Mouse (Mus musculus) retina, embryonic 14.5 days (tissue): Measurements from ENCODE around the gene Olfr541.
"Not testable (repeated sequence)": the region's sequence is repeated elsewhere in the genome, so short reads cannot be mapped to it uniquely, and the experiment has no call there.

ENCODE experiments used
- DNase-seq: peaks from one replicate; pipeline ENCODE4 v3.0.0-alpha.2; 2015; ENCODE audit warnings: low spot score

Gene Olfr541

DNA sequence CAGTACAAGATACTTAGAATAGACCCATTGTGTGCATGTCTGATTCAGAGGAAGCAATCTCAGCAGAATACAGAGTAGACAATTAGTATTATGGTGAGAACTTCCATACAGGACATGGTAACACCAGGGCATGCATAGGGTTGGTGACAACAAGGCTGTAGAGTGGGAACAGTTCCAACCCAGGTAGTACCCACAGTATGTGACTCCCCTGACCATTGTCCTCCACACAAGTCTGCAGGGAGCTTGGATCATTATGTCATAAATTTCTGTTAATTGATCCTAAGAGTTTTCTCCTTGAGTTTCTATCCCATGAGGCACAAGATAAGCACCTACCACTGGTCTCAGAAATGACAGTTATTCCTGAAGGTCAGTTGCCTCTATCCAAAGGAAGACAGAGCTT is at the start of gene Olfr541:
TSS of gene Olfr541 (plus strand) at position 301 of the 400 bp plus-strand sequence.
- DNase-seq, result no peak

DNA sequence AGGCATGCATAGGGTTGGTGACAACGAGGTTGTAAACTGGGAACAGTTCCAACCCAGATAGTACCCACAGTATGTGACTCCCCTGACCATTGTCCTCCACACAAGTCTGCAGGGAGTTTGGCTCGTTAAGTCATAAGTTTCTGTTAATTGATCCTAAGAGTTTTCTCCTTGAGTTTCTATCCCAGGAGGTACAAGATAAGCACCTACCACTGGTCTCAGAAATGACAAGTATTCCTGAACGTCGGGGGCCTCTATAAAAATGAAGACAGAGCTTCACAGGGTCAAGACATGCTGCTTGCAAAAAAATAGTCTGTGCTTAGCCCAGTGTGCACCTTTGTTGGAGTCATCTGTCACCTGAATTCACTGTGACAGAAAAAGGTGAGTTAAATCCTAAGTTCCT is 37.4 kb upstream of the Olfr541 start, which contains the start of gene Olfr539:
TSS of gene Olfr539 (plus strand) at position 301 of the 400 bp plus-strand sequence.
- DNase-seq, result no peak

DNA sequence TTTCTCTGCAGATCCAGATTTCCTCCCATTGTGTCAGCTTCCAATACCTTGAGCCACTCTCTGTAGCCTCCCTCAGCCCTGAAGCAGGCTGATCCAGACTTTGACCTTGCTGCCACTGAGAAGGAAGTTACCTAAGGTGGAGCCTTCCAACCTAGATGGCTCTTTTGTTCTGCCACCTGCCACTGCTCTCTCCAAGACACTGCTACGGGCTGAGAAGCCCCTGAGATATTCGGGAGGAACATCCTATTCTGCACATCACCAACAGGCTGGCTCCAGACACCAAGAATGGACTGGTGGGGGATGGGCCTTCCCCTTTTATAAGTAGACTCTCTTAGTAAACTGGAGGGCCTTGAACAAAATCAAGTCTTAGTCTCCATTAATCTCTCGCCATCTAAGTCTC is 26.4 kb upstream of the Olfr541 start:
- not testable (repeated sequence) for DNase-seq

DNA sequence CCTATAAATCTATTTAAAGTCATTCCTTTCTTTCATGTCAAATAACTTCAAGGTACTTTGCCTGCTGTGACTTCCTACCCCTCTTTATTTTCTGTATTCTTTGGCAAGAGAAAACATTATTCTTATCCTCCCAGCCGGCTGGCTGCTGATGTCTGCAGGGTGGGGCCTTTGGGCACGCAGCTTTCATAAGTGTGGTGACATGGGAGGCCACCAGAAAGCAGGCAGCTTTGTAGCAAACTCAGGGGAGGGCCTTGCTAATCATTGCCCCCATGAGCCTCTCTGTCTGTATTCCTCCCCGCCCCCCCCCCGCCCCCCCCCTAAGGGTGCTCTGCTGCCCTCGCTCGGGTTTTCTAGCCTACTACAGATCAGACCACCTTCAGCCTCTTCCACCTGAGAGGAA is 21.2 kb upstream of the Olfr541 start:
- DNase-seq, result no peak

DNA sequence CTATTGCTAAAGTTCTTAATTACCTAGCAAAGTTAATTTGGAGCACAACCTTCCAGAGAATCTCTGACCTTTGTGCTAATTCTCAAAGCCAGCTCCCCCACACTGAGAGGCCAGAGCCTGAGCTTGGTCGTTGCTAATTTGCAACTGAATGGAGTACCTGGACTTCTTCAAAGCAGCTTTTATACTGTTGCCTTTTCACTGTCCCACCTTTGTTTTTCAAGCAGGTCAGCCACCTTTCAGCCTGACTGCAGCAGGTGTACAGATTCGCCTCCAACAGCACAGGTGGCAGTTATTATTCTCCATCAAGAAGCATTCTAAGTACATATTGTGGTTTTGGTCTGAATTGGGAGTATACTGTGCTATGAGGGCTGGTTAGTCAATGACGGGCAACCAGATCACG is 17.5 kb upstream of the Olfr541 start:
- not testable (repeated sequence) for DNase-seq

DNA sequence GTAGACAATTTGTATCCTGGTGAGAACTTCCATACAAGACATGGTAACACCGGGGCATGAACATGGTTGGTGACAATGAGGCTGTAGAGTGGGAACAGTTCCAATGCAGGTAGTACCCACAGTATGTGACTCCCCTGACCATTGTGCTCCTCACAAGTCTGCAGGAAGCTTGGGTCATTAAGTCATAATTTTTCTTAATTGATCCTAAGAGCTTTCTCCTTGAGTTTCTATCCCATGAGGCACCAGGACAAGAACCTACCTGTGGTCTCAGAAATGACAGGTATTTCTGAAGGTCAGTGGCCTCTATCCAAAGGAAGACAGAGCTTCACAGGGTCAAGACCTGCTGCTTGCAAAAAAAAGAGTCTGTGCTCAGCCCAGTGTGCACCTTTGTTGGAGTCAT is 15.4 kb upstream of the Olfr541 start, which contains the start of gene Olfr45:
TSS of gene Olfr45 (plus strand) at position 301 of the 400 bp plus-strand sequence.
- DNase-seq, result no peak

GRCm38 (mm10) chr7:140706348-140706747 is 9.3 kb downstream of the Olfr541 start:
- no peak for DNase-seq

DNA sequence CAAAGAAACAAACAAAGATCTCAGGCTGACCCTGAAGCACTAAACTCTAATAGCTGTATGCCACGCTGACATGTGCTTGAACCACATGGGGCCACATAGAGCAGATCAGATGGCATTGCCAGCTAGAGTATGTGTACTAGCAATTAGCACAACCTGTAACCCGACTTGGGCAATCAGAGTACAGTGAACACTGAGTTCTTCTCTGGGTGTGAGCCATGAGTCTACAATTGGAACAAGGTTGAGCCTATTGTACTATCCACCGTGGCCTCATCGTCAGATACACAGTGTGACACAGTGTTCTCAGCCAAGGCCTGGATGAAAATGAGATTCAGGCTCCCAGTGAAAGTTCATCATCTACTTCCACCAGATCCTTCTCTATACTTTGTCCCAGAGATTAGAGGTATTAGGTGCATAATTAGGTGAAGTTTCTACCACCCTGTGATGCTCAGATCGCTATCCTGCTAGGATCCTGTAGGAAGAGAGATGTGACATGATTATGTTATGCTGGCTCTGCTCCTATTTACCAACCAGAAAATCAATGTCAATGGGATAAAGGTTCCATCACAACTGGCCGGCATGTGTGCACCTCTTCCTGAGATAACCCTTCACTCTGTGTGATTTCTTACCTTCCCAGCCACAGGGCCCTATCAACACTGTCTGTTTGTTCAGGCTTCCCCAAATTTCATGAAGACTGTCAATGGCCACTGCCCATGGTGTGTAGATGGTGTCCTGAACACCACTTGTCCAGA is 10.6 kb downstream of the Olfr541 start:
- no peak for DNase-seq

GRCm38 (mm10) chr7:140717155-140718055 is 20.3 kb downstream of the Olfr541 start:
- no peak for DNase-seq

GRCm38 (mm10) chr7:140721095-140721494 is 24.0 kb downstream of the Olfr541 start:
- DNase-seq, result no peak

- no peak for DNase-seq
These were observed 28.5 kb downstream of the Olfr541 start for GRCm38 (mm10) chr7:140725558-140725957.

DNA sequence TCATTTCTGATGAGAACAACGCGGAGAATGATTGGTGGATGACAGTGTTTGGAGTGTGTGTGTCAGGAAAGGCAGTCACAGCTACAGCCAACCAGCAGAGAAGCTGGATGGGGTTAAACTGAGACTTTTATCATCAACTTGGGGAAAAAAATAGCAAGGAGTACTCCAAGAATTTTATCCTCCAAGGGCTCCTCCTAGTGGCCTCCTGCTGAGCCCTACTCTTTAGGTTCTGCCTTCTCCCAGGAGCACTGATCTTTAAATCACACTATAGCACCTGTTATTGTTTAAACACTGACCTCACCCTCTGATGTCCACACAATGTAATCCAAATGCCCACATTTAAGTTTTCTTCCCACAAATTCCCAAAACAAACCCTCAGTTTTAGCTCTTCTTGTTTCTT is 36.1 kb downstream of the Olfr541 start:
- no peak for DNase-seq

GRCm38 (mm10) chr7:140747402-140747801 is 50.3 kb downstream of the Olfr541 start:
- no peak for DNase-seq

GRCm38 (mm10) chr7:140748116-140748826 is 51.2 kb downstream of the Olfr541 start:
- DNase-seq, result no peak

GRCm38 (mm10) chr7:140748827-140749160 is 51.7 kb downstream of the Olfr541 start:
- no peak for DNase-seq

DNA sequence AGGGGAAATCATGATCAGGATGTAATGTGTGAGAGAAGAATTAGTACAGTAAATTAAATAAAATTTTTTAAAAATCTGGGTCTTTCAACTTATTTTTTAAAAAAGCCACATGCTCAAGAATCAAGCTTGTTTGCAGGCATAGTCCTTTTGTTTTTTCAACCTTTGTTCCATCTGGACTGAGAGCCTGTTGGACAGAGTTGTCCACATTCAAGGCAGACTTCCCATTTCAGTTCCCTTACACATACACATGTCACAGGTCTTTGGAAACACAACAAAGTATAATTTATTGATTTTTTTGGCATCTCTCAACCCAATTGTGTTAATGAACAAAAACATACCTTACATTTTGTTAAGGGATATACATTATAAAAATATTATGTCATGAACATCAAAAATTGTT is 57.5 kb downstream of the Olfr541 start:
- DNase-seq, result no peak
